Mouse (Mus musculus) CH12.LX (cell line): ENCODE results near the gene Banf1. TPM values are rescaled to one million over a fixed set of nuclear protein-coding genes. Genes with fewer than 3 reads are reported as not detected.

Experiments used
- DNase-seq: peaks from one replicate; pipeline ENCODE4 v3.0.0-alpha.2; 2013; ENCODE audit errors: extremely low read depth
- H3K27ac ChIP-seq: 2 replicates; pipeline ENCODE4 v1.5.1; 2012; ENCODE audit warnings: low read depth, mild to moderate bottlenecking, control low read depth, moderate library complexity; ENCODE audit not compliant: insufficient read depth
- H3K27me3 ChIP-seq: replicated peaks from 2 replicates; pipeline ENCODE3; 2012; ENCODE audit warnings: inconsistent platforms
- H3K36me3 ChIP-seq, 2 experiments: replicated peaks in 1 of 2; 2 replicates each; pipeline versions ENCODE3 to v1.6.1; 2012; ENCODE audit warnings: inconsistent platforms in 1 of 2, low read length in 1 of 2, mild to moderate bottlenecking in 1 of 2, mixed read lengths in 1 of 2, moderate library complexity in 1 of 2; ENCODE audit not compliant: control insufficient read depth in 1 of 2, insufficient read depth in 1 of 2
- H3K4me1 ChIP-seq, 2 experiments: 2 replicates each; pipeline ENCODE4 v1.6.1; 2012; ENCODE audit warnings: inconsistent platforms in 1 of 2, moderate library complexity in 1 of 2; ENCODE audit not compliant: insufficient read depth in 2 of 2, control insufficient read depth in 1 of 2
- H3K4me2 ChIP-seq: 2 replicates; pipeline ENCODE4 v1.6.1; 2012; ENCODE audit warnings: low read depth, mild to moderate bottlenecking, control low read depth; ENCODE audit not compliant: poor library complexity, insufficient read depth, severe bottlenecking
- H3K4me3 ChIP-seq, 3 experiments: fragments of 150-350 bp in 1 of 3; sonication (generic) in 1 of 3; replicated peaks in 1 of 3; 2 replicates each; pipeline versions ENCODE3 to v1.5.1; 2011 to 2012; ENCODE audit warnings: low read depth in 2 of 3, low read length in 2 of 3, mild to moderate bottlenecking in 2 of 3, moderate library complexity in 2 of 3, control low read depth in 1 of 3, improper control_type of control experiment in 1 of 3, inconsistent platforms in 1 of 3, mixed read lengths in 1 of 3; ENCODE audit not compliant: poor library complexity in 1 of 3
- H3K79me2 ChIP-seq: replicated peaks from 2 replicates; pipeline ENCODE4 v1.6.1; 2012; ENCODE audit warnings: mild to moderate bottlenecking, moderate library complexity; ENCODE audit not compliant: control insufficient read depth, poor library complexity, insufficient read depth, severe bottlenecking; ENCODE audit errors: extremely low read depth
- H3K9ac ChIP-seq: 2 replicates; pipeline ENCODE4 v1.6.1; 2012; ENCODE audit warnings: low read depth, mild to moderate bottlenecking, control low read depth, moderate library complexity; ENCODE audit not compliant: insufficient read depth
- H3K9me3 ChIP-seq: replicated peaks from 2 replicates; pipeline ENCODE3; 2012; ENCODE audit warnings: low read length, inconsistent platforms, mixed read lengths
- BHLHE40 ChIP-seq: IDR thresholded peaks from 2 replicates; pipeline ENCODE4 v1.6.1; 2011; ENCODE audit warnings: mild to moderate bottlenecking, low read depth, low read length, improper control_type of control experiment
- CHD2 ChIP-seq: IDR thresholded peaks from 2 replicates; pipeline ENCODE4 v1.6.1; 2011; ENCODE audit warnings: low read length, improper control_type of control experiment
- CTCF ChIP-seq, 2 experiments: IDR thresholded peaks in 1 of 2; conservative IDR thresholded peaks in 1 of 2; 2 replicates each; pipeline ENCODE4 v1.5.1; 2011 to 2012; ENCODE audit warnings: low read depth in 2 of 2, low read length in 2 of 2, improper control_type of control experiment in 1 of 2, inconsistent platforms in 1 of 2, mild to moderate bottlenecking in 1 of 2, moderate library complexity in 1 of 2
- ELF1 ChIP-seq: IDR thresholded peaks from 2 replicates; pipeline ENCODE4 v1.6.1; 2014; ENCODE audit warnings: low read depth, mild to moderate bottlenecking, inconsistent platforms, low read length, improper control_type of control experiment
- EP300 ChIP-seq: IDR thresholded peaks from 2 replicates; pipeline ENCODE4 v1.6.1; 2011; ENCODE audit warnings: low read length, improper control_type of control experiment
- ETS1 ChIP-seq: conservative IDR thresholded peaks from 2 replicates; pipeline ENCODE4 v1.6.1; 2012; ENCODE audit warnings: low read depth, mild to moderate bottlenecking, inconsistent platforms, low read length, improper control_type of control experiment, moderate library complexity
- GABPA ChIP-seq: IDR thresholded peaks from 2 replicates; pipeline ENCODE4 v1.6.1; 2012; ENCODE audit warnings: low read depth, low read length, improper control_type of control experiment, inconsistent platforms; ENCODE audit not compliant: insufficient replicate concordance
- IRF4 ChIP-seq: IDR thresholded peaks from 2 replicates; pipeline ENCODE4 v1.6.1; 2014; ENCODE audit warnings: low read depth, mild to moderate bottlenecking, inconsistent platforms, low read length, improper control_type of control experiment
- JUN ChIP-seq: IDR thresholded peaks from 2 replicates; pipeline ENCODE4 v1.6.1; 2011; ENCODE audit warnings: low read depth, mild to moderate bottlenecking, low read length, improper control_type of control experiment, moderate library complexity; ENCODE audit not compliant: insufficient read depth
- KAT2A ChIP-seq: IDR thresholded peaks from 2 replicates; pipeline ENCODE4 v1.6.1; 2012; ENCODE audit warnings: low read length, improper control_type of control experiment, inconsistent platforms; ENCODE audit not compliant: insufficient replicate concordance
- MAFK ChIP-seq: IDR thresholded peaks from 2 replicates; pipeline ENCODE4 v1.6.1; 2011; ENCODE audit warnings: low read length, improper control_type of control experiment; ENCODE audit not compliant: insufficient replicate concordance
- MAX ChIP-seq: IDR thresholded peaks from 2 replicates; pipeline ENCODE4 v1.6.1; 2011; ENCODE audit warnings: low read length, improper control_type of control experiment
- MAZ ChIP-seq: IDR thresholded peaks from 2 replicates; pipeline ENCODE4 v1.6.1; 2012; ENCODE audit warnings: low read depth, mild to moderate bottlenecking, inconsistent platforms, low read length, improper control_type of control experiment, moderate library complexity
- MEF2A ChIP-seq: IDR thresholded peaks from 2 replicates; pipeline ENCODE4 v1.6.1; 2014; ENCODE audit warnings: low read depth, mild to moderate bottlenecking, inconsistent platforms, low read length, improper control_type of control experiment, borderline replicate concordance
- MYC ChIP-seq: IDR thresholded peaks from 2 replicates; pipeline ENCODE4 v1.6.1; 2011; ENCODE audit warnings: low read depth, mild to moderate bottlenecking, improper control_type of control experiment, low read length
- NELFE ChIP-seq: IDR thresholded peaks from 2 replicates; pipeline ENCODE4 v1.6.1; 2011; ENCODE audit warnings: low read depth, low read length, improper control_type of control experiment
- PAX5 ChIP-seq: IDR thresholded peaks from 2 replicates; pipeline ENCODE4 v1.6.1; 2012; ENCODE audit warnings: low read length, inconsistent platforms, mixed read lengths
- POLR2A ChIP-seq: IDR thresholded peaks from 2 replicates; pipeline ENCODE4 v1.6.1; 2011; ENCODE audit warnings: low read depth, mild to moderate bottlenecking, improper control_type of control experiment, low read length
- RAD21 ChIP-seq: IDR thresholded peaks from 2 replicates; pipeline ENCODE4 v1.6.1; 2011; ENCODE audit warnings: low read depth, mild to moderate bottlenecking, low read length, improper control_type of control experiment, moderate library complexity
- RCOR1 ChIP-seq: conservative IDR thresholded peaks from 2 replicates; pipeline ENCODE4 v1.6.1; 2012; ENCODE audit warnings: low read depth, mild to moderate bottlenecking, inconsistent platforms, low read length, improper control_type of control experiment
- SMC3 ChIP-seq: IDR thresholded peaks from 2 replicates; pipeline ENCODE4 v1.6.1; 2011; ENCODE audit warnings: low read depth, low read length, improper control_type of control experiment
- TCF12 ChIP-seq: IDR thresholded peaks from 2 replicates; pipeline ENCODE4 v1.6.1; 2014; ENCODE audit warnings: low read depth, mild to moderate bottlenecking, inconsistent platforms, low read length, improper control_type of control experiment
- USF1 ChIP-seq: IDR thresholded peaks from 2 replicates; pipeline ENCODE4 v1.6.1; 2014; ENCODE audit warnings: low read depth, mild to moderate bottlenecking, inconsistent platforms, low read length, improper control_type of control experiment
- USF2 ChIP-seq: conservative IDR thresholded peaks from 2 replicates; pipeline ENCODE4 v1.6.1; 2011; ENCODE audit warnings: low read depth, low read length, improper control_type of control experiment
- ZC3H11A ChIP-seq: IDR thresholded peaks from 2 replicates; pipeline ENCODE4 v1.6.1; 2012; ENCODE audit warnings: low read depth, mild to moderate bottlenecking, inconsistent platforms, low read length, improper control_type of control experiment
- ZKSCAN1 ChIP-seq: IDR thresholded peaks from 2 replicates; pipeline ENCODE4 v1.6.1; 2012; ENCODE audit warnings: low read depth, inconsistent platforms, low read length, improper control_type of control experiment, borderline replicate concordance
- dilution Hi-C: fragments of 300-500 bp; cut with MboI; formaldehyde crosslinking; loops from 2 replicates; pipeline ENCODE4 v1.14.3; 2020; ENCODE audit warnings: low sequenced_read_pairs; ENCODE audit not compliant: extremely low pct_unique_long_range_greater_than_20kb, extremely low pct_ligation_motif_present
- in situ Hi-C: fragments of 300-500 bp; cut with MboI; formaldehyde crosslinking; loops from 3 replicates; pipeline ENCODE4 v1.14.3; 2019; ENCODE audit warnings: low sequenced_read_pairs, low pct_ligation_motif_present, low pct_unique_long_range_greater_than_20kb, mixed read lengths
- polyA plus RNA-seq: library from polyadenylated mRNA; unstranded; fragments of >175 nt; gene quantifications from 2 replicates; pipeline ENCODE4 v1.2.1, GENCODE M21; 2012; ENCODE audit warnings: low read depth; ENCODE audit not compliant: insufficient read length
- total RNA-seq, 2 experiments: library from RNA; depleted of rRNA; stranded (reverse); fragments of 300-350 nt in 1 of 2; fragments of >200 nt in 1 of 2; gene quantifications; 2 replicates each; pipeline ENCODE4 v1.2.3; 2012 to 2014

Gene Banf1
- total and polyA plus RNA-seq, 3 experiments = 176 to 450 (median 273) TPM

DNA sequence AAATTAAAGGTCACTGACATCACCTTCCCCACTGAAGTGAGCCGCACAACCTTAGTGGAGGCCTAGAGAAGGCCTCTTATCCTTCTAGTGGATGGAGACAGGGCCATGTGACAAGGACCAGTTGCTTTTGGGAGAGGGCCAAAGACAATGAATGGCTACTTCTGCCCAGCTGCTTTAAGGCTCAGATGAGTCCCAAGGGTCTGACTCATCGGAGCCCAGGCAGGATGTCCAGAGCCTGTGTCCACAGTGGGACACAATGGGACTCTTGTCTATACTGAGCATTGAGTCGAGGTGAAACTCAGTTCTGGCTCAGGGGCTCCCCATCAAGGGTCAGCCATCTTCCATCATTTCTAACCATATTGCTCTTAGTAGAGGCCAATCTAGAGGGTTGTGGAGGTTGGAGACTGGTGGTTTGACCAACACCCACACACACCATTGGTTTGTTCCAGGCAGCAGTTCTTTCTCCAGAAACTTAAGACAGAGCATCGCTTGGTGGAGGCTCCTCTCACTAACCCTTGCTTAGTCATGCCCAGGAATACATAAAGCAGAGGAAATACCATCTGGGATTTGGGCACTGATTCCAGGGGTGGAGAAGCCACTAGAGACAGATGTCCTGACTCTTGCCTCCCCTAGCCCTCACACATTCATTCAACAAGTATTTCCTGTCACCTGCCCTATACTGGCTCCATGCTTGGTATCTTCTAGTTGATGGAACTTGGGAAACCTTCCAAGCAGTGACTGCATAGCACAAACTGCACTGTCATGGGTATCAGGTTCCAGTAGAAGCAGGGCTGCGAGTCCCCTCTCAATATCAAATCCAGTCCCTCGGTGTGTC is 21.5 kb downstream of the Banf1 start:
- H3K9ac ChIP-seq = no peak overlapping the region
- DNase-seq = no peak
- dilution Hi-C loops (no loop called here), in situ Hi-C loops (no loop called here)
- no peaks in the 10 kb centered on the region for H3K79me2 ChIP-seq
- H3K4me2 ChIP-seq = no peak overlapping the region
- no peak overlapping the region for H3K4me3 ChIP-seq
- no peaks in the 10 kb centered on the region for H3K9me3 ChIP-seq
- peaks cover 5 to 18% of the 10 kb centered on the region in 2 experiments for H3K4me1 ChIP-seq
- no peaks in the 10 kb centered on the region for H3K36me3 ChIP-seq
- no peak for TF ChIP-seq ETS1
- no peak for TF ChIP-seq RAD21
- TF ChIP-seq POLR2A = no peak
- no peak for TF ChIP-seq TCF12
- TF ChIP-seq RCOR1 = no peak
- no peak for TF ChIP-seq MAZ
- TF ChIP-seq CTCF (conservative IDR thresholded peaks at IDR 0.05 in 1 of 2, IDR thresholded peaks at IDR 0.05 in 1 of 2; ENCODE audit: low read depth in 2 of 2, low read length in 2 of 2) = no peak
- TF ChIP-seq ZKSCAN1 = no peak
- no peak for TF ChIP-seq GABPA
- TF ChIP-seq ZC3H11A = no peak
- TF ChIP-seq JUN = no peak
- TF ChIP-seq ELF1 = no peak
- TF ChIP-seq SMC3 = no peak
- no peak for TF ChIP-seq IRF4
- TF ChIP-seq MAX = no peak
- H3K27ac ChIP-seq = no peak overlapping the region
- H3K27me3 ChIP-seq = peaks cover 3% of the 10 kb centered on the region

DNA sequence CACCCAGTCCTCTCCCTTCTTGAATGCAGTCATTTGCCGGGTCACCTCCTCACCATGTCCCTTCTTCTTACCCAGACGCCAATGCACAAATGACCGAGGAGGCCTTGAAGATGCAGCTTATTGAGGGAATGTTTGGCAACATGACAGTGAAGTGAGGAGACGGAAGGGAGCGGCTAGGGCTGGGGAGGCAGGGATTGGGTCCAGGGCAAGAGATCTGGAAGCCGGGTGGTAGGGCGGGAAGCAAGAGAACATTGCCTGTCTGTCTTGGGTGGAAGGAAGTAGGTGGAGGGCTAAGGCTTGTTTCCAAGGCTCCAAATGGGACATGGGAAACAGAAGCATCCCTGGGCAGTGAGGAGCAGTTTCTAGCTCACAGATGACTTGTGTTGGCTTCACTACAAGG is 25.6 kb downstream of the Banf1 start:
- H3K4me2 ChIP-seq = no peak overlapping the region
- no peak for DNase-seq
- in situ Hi-C loops (no loop called here), dilution Hi-C loops (no loop called here)
- no peak overlapping the region for H3K27ac ChIP-seq
- no peaks in the 10 kb centered on the region for H3K79me2 ChIP-seq
- H3K9ac ChIP-seq = no peak overlapping the region
- peaks cover 0 to 4% of the 10 kb centered on the region in 2 experiments; a peak in 1 of 4 replicates for H3K4me1 ChIP-seq
- no peaks in the 10 kb centered on the region for H3K9me3 ChIP-seq
- H3K4me3 ChIP-seq = no peak overlapping the region
- no peaks in the 10 kb centered on the region for H3K36me3 ChIP-seq
- no peak for TF ChIP-seq USF2
- no peak for TF ChIP-seq JUN
- no peak for TF ChIP-seq ZKSCAN1
- no peak for TF ChIP-seq ZC3H11A
- TF ChIP-seq TCF12 = no peak
- TF ChIP-seq USF1 = no peak
- TF ChIP-seq EP300 = no peak
- TF ChIP-seq MYC = no peak
- no peak for TF ChIP-seq MAFK
- no peak for TF ChIP-seq MAZ
- no peak for TF ChIP-seq MEF2A
- no peak for TF ChIP-seq BHLHE40
- no peak for TF ChIP-seq CTCF (conservative IDR thresholded peaks at IDR 0.05 in 1 of 2, IDR thresholded peaks at IDR 0.05 in 1 of 2; ENCODE audit: low read depth in 2 of 2, low read length in 2 of 2)
- no peak for TF ChIP-seq PAX5
- TF ChIP-seq NELFE = no peak
- TF ChIP-seq KAT2A = no peak
- TF ChIP-seq RAD21 = no peak
- TF ChIP-seq IRF4 = no peak
- TF ChIP-seq CHD2 = no peak
- peaks cover 3% of the 10 kb centered on the region for H3K27me3 ChIP-seq
